Mouse (Mus musculus) MEL (cell line): ENCODE measurements around the gene Fut1. TPM values are rescaled to one million over a fixed set of nuclear protein-coding genes. Genes with fewer than 3 reads are reported as not detected.

ENCODE experiments used
- DNase-seq: peaks from one replicate; pipeline ENCODE4 v3.0.0; 2011; ENCODE audit warnings: low read depth, low spot score
- H3K27ac ChIP-seq: 2 replicates; pipeline ENCODE4 v1.5.1; 2012; ENCODE audit warnings: low read depth, mild to moderate bottlenecking, control low read depth, low read length, moderate library complexity; ENCODE audit not compliant: control insufficient read depth
- H3K27me3 ChIP-seq, 2 experiments: fragments of 150-350 bp in 1 of 2; sonication (generic) in 1 of 2; 2 replicates each; pipeline ENCODE4 v1.6.1; 2012; ENCODE audit warnings: low read length in 2 of 2, mild to moderate bottlenecking in 2 of 2, improper control_type of control experiment in 1 of 2, moderate library complexity in 1 of 2; ENCODE audit not compliant: insufficient read depth in 2 of 2, control insufficient read depth in 1 of 2
- H3K36me3 ChIP-seq, 2 experiments: 2 replicates each; pipeline ENCODE4 v1.6.1; 2012 to 2014; ENCODE audit warnings: low read length in 2 of 2, improper control_type of control experiment in 1 of 2, inconsistent platforms in 1 of 2, mild to moderate bottlenecking in 1 of 2; ENCODE audit not compliant: insufficient read depth in 2 of 2, control insufficient read depth in 1 of 2
- H3K4me1 ChIP-seq, 2 experiments: fragments of 150-350 bp in 1 of 2; sonication (generic) in 1 of 2; 2 replicates each; pipeline ENCODE4 v1.6.1; 2012; ENCODE audit warnings: low read length in 2 of 2, improper control_type of control experiment in 1 of 2, mild to moderate bottlenecking in 1 of 2; ENCODE audit not compliant: insufficient read depth in 2 of 2, control insufficient read depth in 1 of 2
- H3K4me3 ChIP-seq, 2 experiments: fragments of 150-350 bp in 1 of 2; sonication (generic) in 1 of 2; 2 replicates each; pipeline ENCODE4 v1.5.1; 2012; ENCODE audit warnings: low read depth in 2 of 2, low read length in 2 of 2, mild to moderate bottlenecking in 2 of 2, moderate library complexity in 2 of 2, control low read depth in 1 of 2, improper control_type of control experiment in 1 of 2; ENCODE audit not compliant: control insufficient read depth in 1 of 2, insufficient read depth in 1 of 2
- H3K79me2 ChIP-seq: 2 replicates; pipeline ENCODE4 v1.6.1; 2012; ENCODE audit warnings: mild to moderate bottlenecking, low read length, moderate library complexity; ENCODE audit not compliant: control insufficient read depth, poor library complexity, insufficient read depth
- H3K9ac ChIP-seq: 2 replicates; pipeline ENCODE4 v1.6.1; 2012; ENCODE audit warnings: low read depth, mild to moderate bottlenecking, control low read depth, low read length, moderate library complexity; ENCODE audit not compliant: control insufficient read depth, poor library complexity, severe bottlenecking
- H3K9me3 ChIP-seq: fragments of 150-350 bp; sonication (generic); replicated peaks from 2 replicates; pipeline ENCODE4 v1.6.1; 2012; ENCODE audit warnings: mild to moderate bottlenecking, low read length, improper control_type of control experiment, moderate library complexity; ENCODE audit not compliant: insufficient read depth
- CHD2 ChIP-seq: IDR thresholded peaks from 2 replicates; pipeline ENCODE4 v1.6.1; 2011; ENCODE audit warnings: low read length, improper control_type of control experiment
- CTCF ChIP-seq, 3 experiments: IDR thresholded peaks in 2 of 3; conservative IDR thresholded peaks in 1 of 3; 2 replicates each; pipeline ENCODE4 v1.5.1; 2011 to 2012; ENCODE audit warnings: low read length in 3 of 3, low read depth in 2 of 3, mild to moderate bottlenecking in 2 of 3, improper control_type of control experiment in 1 of 3, inconsistent platforms in 1 of 3, mixed read lengths in 1 of 3, moderate library complexity in 1 of 3; ENCODE audit not compliant: control insufficient read depth in 1 of 3, insufficient read depth in 1 of 3, poor library complexity in 1 of 3, severe bottlenecking in 1 of 3
- HCFC1 ChIP-seq: IDR thresholded peaks from 2 replicates; pipeline ENCODE4 v1.6.1; 2012; ENCODE audit warnings: low read depth, mild to moderate bottlenecking, inconsistent platforms, low read length, improper control_type of control experiment, moderate library complexity
- KAT2A ChIP-seq: conservative IDR thresholded peaks from 2 replicates; pipeline ENCODE4 v1.6.1; 2012; ENCODE audit warnings: low read depth, low read length, improper control_type of control experiment, inconsistent platforms
- MAX ChIP-seq: IDR thresholded peaks from 2 replicates; pipeline ENCODE4 v1.6.1; 2011; ENCODE audit warnings: low read length, improper control_type of control experiment
- RAD21 ChIP-seq: IDR thresholded peaks from 2 replicates; pipeline ENCODE4 v1.6.1; 2011; ENCODE audit warnings: mild to moderate bottlenecking, low read depth, low read length, improper control_type of control experiment
- SIN3A ChIP-seq: IDR thresholded peaks from 2 replicates; pipeline ENCODE4 v1.6.1; 2012; ENCODE audit warnings: low read length, improper control_type of control experiment, inconsistent platforms
- SMC3 ChIP-seq: IDR thresholded peaks from 2 replicates; pipeline ENCODE4 v1.6.1; 2011; ENCODE audit warnings: low read depth, low read length, improper control_type of control experiment
- TCF12 ChIP-seq: IDR thresholded peaks from 2 replicates; pipeline ENCODE4 v1.6.1; 2014; ENCODE audit warnings: low read depth, mild to moderate bottlenecking, inconsistent platforms, low read length, improper control_type of control experiment, moderate library complexity
- UBTF ChIP-seq: IDR thresholded peaks from 2 replicates; pipeline ENCODE4 v1.6.1; 2012; ENCODE audit warnings: low read depth, mild to moderate bottlenecking, inconsistent platforms, low read length, improper control_type of control experiment, moderate library complexity, borderline replicate concordance; ENCODE audit not compliant: insufficient read depth
- USF2 ChIP-seq, 2 experiments: IDR thresholded peaks; 2 replicates each; pipeline ENCODE4 v1.6.1; 2011 to 2012; ENCODE audit warnings: improper control_type of control experiment in 2 of 2, low read length in 2 of 2, borderline replicate concordance in 1 of 2, inconsistent platforms in 1 of 2, low read depth in 1 of 2, mild to moderate bottlenecking in 1 of 2; ENCODE audit not compliant: insufficient read depth in 1 of 2
- ZC3H11A ChIP-seq: IDR thresholded peaks from 2 replicates; pipeline ENCODE4 v1.6.1; 2012; ENCODE audit warnings: low read depth, mild to moderate bottlenecking, inconsistent platforms, low read length, improper control_type of control experiment
- polyA plus RNA-seq, 2 experiments: library from polyadenylated mRNA; stranded (reverse) in 1 of 2; unstranded in 1 of 2; fragments of >175 nt in 1 of 2; fragments of >200 nt in 1 of 2; gene quantifications; 2 replicates each; pipeline versions ENCODE4 v1.2.1 to v1.2.4; 2012; ENCODE audit warnings: low replicate concordance in 2 of 2, low read depth in 1 of 2; ENCODE audit not compliant: insufficient read length in 2 of 2, insufficient read depth in 1 of 2, missing spikeins in 1 of 2
- total RNA-seq: library from RNA; depleted of rRNA; stranded (reverse); fragments of 300-350 nt; gene quantifications from 2 replicates; pipeline ENCODE4 v1.2.3, GENCODE M21; 2012

Gene Fut1
- total and polyA plus RNA-seq, 3 experiments: 0.04 TPM; not detected in 2

- no peak for TF ChIP-seq TCF12
- TF ChIP-seq, all 39 proteins: peak for 0
Observed at GRCm38 (mm10) chr7:45587631-45588592, 29.2 kb upstream of the Fut1 start (continued).

- DNase-seq: peak; percentile 67
- TF ChIP-seq USF2 (IDR thresholded peaks at IDR 0.05; ENCODE audit: borderline replicate concordance in 1 of 2, insufficient read depth in 1 of 2, low read depth in 1 of 2, low read length in 2 of 2) (no peak), MAX (no peak), UBTF (no peak), HCFC1 (peak; percentile 89), ZC3H11A (peak; percentile 49; the same call in 1 of the 2 replicates), SMC3 (peak; percentile 66), RAD21 (peak; percentile 71), KAT2A (peak; percentile 56; the same call in 1 of the 2 replicates), SIN3A (peak; percentile 34; the same call in 1 of the 2 replicates), CTCF (IDR thresholded peaks at IDR 0.05 in 2 of 3, conservative IDR thresholded peaks at IDR 0.05 in 1 of 3; ENCODE audit: control insufficient read depth in 1 of 3, insufficient read depth in 1 of 3, low read depth in 2 of 3, low read length in 3 of 3, poor library complexity in 1 of 3, severe bottlenecking in 1 of 3) (peak; percentile 46 to 79 (median 74); a peak in 5 of 6 replicates)
- Histone ChIP-seq H3K27ac (no peak overlapping the region), H3K27me3 (no peaks in the 10 kb centered on the region), H3K4me3 (no peak overlapping the region), H3K9me3 (no peaks in the 10 kb centered on the region), H3K36me3 (peaks cover 0 to 18% of the 10 kb centered on the region in 2 experiments; a peak in 3 of 4 replicates), H3K4me1 (peaks cover 3 to 8% of the 10 kb centered on the region in 2 experiments; a peak in 3 of 4 replicates), H3K79me2 (no peaks in the 10 kb centered on the region), H3K9ac (no peak overlapping the region)
Observed at GRCm38 (mm10) chr7:45589173-45589572, 27.9 kb upstream of the Fut1 start.

- no peak for TF ChIP-seq CHD2
Observed at GRCm38 (mm10) chr7:45589898-45590297, 27.2 kb upstream of the Fut1 start.

More at GRCm38 (mm10) chr7:45589898-45590297, 27.2 kb upstream of the Fut1 start:
- H3K9ac ChIP-seq: no peak overlapping the region
- peaks cover 0 to 20% of the 10 kb centered on the region in 2 experiments; a peak in 3 of 4 replicates for H3K36me3 ChIP-seq
- H3K4me1 ChIP-seq: peaks cover 3 to 8% of the 10 kb centered on the region in 2 experiments; a peak in 3 of 4 replicates
- H3K27ac ChIP-seq: no peak overlapping the region
- no peaks in the 10 kb centered on the region for H3K9me3 ChIP-seq
- DNase-seq: no peak
- H3K4me3 ChIP-seq: no peak overlapping the region
- no peaks in the 10 kb centered on the region for H3K79me2 ChIP-seq
- H3K27me3 ChIP-seq: no peaks in the 10 kb centered on the region
